Mouse (Mus musculus) urinary bladder, postnatal 36 days (tissue): ENCODE results near the gene Gpr1.
"Not testable (repeated sequence)": the region's sequence is repeated elsewhere in the genome, so short reads cannot be mapped to it uniquely, and the experiment has no call there.

Source experiments
- DNase-seq, 2 experiments: peaks; one replicate each; pipeline ENCODE4 v3.0.0; 2022; ENCODE audit warnings: low spot score in 2 of 2, mixed read lengths in 1 of 2

The Gpr1 gene

DNA sequence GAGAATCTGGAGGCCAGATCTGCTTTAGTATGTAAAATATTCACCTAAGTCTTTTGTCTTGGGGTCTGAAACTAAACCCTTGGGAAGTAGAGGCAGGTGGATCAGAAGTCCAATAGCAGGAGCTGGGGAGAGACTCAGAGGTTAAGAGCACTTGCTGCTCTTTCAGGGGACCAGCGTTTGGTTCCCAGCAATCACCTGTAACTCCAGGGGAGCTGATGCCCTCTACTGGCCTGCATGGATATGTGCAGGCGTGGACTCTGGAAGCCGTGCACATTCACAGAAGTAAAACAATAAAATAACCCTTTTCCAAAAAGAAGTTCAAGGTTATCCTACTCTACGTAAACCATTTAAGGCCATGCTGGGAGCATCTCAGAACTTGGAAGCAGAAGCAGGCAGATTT lies 4.9 kb upstream of the Gpr1 start:
- no peak for DNase-seq

DNA sequence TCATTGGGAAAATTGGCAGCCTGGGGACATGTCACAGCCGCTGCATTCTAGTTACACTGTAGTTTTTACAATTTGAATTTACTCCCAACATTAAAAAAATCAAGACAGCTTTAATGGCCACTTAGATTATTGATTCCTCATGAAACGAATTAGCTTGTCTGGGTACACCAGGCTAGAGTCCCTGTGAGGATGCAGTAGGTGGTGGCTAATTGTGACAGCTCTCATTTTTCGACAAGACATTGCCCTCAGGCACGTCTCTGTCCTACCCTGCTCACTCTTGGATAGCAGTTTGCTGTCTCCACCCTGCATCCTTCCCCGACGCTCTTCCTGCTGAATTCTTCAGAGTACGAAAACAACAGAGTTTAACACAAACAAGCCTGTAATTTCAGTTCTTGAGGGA lies 288 bp upstream of the Gpr1 start:
- no peak for DNase-seq

DNA sequence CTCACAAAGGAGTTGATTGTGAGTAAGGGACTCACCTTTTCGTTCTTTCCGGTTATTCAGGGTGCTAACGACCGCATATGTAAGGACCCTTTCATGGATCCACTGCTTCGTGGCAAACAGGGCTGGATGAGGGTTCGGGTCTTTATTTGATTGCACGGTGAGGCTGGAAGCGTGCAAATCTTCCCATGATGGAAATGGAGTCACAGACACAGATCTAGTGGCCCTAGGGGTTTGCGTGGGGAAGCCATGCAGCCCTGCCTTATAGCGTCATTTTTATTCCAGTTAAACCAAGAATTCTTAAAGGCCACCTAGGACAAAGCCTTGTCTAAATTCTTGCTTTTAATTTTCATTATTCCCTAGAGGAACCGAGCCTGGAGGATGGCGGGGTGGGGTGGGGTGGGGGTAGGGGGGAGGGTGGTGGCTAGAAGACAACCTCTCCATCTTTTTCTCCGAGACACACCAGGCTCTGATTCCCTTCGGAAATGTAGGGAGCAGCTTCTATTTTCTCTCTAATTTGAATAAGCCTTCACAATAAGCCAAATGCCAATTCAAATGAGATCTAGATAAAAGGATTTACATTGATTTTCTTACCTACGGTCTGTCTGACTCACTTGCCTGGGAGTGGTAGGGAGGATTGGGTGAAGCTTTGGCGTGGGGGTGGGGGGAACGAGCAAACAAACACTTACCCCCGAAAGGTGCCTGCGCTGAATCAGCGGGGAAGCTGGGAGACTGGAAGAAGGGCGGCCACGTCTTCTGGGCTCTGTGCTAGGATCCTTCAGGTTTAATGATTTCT lies 669 bp downstream of the Gpr1 start:
- no peak for DNase-seq

DNA sequence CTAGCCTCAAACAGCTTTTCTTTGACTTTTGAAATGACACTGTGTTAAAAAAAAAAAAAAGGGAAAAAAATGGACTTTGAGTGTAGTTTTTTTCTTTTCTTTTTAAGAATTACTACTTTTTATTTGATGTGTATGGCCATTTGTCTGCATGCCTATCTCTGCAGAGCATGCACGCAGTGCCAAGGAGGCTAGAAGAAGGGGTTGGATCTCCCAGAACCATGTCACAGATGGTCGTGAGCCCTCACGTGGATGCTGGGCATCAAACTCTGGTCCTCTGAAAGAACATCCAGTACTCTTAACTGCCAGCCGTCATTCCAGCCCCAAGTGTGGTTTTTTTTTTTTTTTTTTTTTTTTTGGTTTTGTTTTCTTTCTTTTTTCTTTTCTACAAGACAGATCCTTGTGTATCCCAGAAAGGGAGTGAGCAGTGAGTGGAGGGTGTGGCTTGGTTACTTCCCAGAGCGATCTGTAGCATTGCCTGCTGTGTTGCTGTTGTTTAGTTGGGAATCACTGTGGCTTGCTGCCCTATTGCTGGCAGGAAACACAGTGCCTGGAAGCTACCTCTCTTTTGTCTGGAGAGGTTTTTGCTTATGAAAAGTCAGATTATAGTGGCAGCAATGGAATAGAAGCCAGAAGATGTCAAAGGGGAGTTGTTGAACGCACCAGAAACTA lies 4.3 kb downstream of the Gpr1 start:
- DNase-seq: no peak

DNA sequence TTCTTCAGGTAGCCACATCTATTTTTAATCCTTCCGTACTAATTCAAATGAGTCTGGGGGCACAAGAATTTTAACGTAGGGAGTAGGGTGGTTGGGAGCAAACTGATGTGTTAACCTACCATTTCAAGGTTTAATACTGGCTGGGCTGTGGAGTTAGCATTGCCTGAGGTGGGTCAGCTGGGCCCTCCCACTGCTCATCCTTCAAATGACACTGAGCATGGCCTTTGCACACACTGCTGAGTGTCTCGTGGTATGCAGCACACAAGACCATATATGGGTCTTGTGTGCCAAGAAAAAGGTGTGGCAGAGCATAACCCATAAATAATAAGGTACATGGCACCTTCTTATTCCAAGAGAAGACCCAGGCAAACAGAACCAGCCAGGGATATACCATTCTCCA lies 6.7 kb downstream of the Gpr1 start:
- DNase-seq: no peak

DNA sequence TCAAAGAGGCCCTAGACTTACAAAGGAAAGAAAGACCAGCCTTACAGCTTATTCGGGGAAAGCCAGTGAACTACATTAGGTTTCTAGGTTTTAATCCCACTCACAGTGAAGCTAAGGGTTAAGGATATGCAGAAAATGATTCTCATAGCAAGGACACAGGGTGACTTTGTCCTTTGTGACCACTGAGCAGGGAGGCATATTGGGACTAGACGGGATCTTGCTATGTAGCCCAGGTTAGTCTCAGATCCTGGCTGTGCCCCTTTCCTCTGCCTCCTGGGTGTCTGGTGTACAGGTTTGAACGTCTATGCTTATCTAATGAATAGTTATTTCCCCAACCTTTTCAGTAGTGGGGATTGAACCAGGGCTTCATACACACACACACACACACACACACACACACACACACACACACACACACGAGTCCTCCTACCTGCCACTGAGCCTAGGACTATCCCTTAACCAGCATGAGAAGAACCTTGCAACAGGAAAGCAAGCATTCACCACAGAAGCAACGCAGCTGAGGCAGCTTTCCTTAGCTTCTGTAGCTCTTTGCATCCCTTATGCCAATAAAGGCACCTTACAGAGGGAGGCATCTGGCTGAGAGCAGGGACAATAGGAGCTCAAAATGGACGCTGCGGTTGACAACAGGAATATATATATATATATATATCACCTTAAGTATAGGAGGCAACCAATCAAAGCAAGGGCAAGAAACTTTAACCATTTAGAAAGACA lies 9.5 kb downstream of the Gpr1 start:
- DNase-seq: no peak

DNA sequence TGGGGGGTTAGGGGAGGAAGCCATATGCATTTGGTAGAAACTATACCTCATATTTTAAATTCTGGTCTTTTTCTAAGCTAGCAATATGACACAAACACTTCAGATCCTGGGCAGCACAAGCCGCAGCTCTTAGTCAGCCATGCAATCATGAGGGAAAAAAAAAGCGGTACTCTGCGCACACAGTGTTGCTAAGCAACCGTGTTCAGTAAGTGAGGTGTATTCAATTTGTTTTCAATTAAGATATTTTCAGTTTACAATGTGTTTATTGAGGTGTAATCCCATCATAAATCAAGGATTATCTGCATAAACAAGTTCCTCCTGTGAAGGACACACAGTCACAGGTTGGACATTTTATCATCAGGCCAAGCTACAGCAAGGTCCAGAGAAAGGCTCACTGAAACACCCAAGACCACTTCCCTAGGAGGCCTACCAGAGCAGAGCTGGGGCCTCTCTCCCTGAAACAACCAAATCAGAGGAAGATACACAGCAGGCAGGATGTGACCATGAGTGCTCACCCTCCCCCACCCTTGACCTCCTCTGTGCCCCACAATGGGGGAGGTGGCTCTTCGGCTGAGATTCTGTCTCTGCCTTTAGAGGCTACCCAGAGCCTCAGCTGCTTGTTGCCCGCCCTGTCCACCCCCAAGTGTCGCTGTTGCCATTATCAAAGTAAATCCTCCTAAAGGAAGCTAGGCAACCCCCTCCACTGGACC lies 10.2 kb downstream of the Gpr1 start:
- no peak for DNase-seq

DNA sequence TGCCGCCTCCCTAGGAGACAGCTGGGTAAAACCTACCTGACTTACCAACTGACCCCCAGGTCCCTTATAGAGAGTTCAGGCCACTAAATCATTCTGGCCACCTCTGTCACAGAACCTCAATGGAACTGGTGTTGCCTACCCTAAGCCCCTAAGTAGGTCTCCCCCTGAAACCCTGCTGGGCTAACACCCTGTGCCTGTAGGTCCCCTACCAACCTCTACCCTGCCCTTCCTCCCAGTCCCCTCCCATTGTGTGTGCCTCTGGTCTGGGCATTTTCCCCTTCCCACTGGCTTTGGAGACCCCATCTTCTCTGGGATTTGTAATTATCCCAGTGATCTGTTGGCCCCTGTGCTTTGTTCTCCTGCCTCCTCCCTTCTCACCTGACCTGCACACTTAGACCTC lies 10.9 kb downstream of the Gpr1 start:
- DNase-seq: no peak

DNA sequence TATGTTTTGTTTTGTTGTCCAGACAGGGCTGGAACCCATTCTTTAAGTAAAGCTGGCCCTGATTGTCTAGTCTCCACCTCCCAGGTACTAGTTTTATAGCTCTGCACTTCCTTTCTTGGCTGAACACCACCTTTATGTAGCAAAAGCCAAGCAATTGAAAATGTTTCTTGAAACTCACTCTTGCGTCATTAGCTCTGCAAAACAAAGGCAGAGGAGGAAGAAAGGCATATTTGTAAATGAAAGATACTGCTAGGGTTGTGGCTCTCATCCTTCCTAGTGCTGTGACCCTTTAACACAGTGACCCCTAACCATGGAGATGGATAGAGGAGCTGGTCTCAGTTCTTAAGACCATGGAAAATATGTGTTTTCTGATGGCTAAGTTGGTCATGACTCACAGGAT lies 12.7 kb downstream of the Gpr1 start:
- no peak for DNase-seq

DNA sequence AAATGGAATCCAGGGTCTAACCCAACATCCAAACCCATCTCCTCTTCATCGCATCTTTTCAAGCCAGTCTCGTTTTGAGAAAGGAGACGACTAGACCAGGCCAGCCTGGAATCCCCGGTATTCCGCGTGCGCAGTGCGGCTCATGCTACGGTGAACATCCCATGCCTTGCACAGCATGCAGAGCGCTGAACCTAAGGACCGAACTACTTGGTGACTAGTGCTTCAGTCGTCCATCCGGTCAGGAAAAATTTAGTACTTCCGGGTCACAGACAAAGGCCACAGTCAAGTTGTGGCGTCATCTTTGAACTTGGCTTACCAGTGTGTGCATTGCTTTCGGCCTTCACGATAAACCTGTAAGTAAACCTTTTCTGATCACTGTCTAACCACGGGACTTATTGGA lies 14.0 kb downstream of the Gpr1 start:
- DNase-seq: no peak

DNA sequence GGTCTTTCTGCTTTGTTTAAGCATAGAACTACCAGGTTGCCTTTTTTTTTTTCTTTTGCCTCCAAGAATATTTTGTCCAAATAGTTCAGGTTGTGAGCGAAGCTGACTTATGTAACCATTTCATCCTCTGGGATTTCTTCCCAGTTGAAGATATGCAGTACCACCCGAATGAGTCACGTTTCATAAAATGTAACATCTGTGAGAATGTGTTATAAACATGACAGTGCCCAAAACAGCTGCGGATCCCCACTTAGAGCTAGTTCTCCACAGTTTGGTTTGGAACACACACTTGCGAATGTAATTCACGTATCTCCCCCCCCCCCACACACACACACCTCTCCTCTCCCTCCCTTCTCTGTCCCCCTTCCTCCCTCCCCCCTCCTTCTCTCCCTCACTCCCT lies 15.0 kb downstream of the Gpr1 start:
- no peak for DNase-seq

DNA sequence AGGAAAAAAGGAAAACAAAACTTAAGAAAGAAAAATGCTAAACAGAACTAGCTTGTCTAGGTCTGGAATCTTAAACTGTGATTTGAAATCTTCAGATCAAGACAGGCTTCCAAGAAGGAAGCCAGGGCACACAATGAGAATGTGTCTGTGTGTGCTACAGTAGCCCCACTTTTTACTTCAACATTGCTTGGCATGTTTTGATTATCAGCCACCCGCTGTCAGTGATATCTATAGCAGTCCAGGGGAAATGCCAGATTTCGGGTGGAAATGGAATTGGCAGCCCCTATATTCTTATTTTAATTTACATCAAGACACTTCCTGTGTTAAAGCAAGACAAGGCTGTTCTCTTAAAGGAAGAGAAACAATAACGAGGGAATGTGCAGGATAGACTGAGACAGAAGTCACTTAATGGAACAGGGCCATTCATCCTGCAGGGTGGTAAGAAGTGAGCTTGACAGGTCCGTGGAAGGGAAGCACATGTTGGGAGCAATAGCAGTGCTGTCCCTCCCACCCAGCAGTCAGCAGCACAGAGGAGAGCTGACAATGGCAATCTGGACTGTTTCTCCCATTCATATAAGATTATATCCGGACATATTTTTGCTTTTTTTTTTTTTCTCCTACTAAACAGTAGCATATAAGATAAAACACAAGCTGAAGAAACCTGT lies 18.4 kb downstream of the Gpr1 start:
- DNase-seq: no peak

DNA sequence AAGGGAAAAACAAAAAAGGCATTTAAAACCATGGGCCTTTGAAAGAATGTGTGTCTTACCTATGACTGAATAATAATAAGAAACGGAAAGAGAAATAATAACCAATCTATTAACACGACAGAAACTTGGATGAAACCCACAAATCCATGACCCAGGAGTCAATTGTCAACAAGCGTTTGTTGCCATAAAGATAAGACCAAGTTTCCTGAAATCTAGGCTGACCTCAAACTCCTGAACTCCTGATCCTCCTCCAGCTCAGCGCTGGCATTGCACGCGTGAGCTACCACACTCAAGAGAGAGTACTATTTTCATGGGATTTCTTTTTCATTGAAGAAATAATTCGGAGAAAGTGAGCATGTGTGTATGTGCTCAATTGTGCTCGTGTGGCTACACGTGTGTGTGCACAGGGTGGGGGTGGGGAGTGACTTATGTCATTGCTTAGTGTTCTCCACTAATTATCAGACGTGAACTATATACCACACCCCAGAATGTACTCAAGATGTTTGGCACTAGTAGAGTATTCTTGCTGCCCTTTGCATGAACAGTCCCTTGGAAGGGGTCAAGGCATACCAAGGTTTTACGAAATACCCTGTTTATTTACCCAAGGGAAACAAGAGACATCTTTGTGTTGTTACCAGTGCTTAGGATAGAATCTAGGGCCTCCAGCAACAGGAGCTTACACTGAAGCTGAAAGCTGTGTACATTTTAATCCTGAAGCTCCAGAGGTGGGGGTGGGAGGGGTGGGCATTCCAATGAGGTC lies 21.9 kb downstream of the Gpr1 start:
- DNase-seq: no peak

DNA sequence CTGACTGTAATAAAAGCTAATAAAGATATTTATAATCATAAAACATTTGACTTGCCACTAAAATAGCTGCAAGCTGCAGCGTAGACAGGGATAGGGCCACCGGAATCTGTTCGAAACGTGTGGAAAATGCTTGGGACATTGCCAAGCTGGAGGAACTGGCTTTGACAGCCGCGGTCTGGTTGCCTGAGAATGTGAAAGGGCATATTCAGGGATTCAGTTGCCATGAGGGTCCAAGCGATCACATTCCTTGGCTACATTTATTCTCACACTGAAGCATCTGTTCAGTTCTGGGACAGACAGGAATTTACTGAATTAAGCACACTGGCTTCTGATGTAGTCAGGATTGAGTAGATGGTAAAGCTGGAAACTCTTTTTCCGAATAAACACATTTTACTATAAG lies 23.5 kb downstream of the Gpr1 start:
- no peak for DNase-seq

DNA sequence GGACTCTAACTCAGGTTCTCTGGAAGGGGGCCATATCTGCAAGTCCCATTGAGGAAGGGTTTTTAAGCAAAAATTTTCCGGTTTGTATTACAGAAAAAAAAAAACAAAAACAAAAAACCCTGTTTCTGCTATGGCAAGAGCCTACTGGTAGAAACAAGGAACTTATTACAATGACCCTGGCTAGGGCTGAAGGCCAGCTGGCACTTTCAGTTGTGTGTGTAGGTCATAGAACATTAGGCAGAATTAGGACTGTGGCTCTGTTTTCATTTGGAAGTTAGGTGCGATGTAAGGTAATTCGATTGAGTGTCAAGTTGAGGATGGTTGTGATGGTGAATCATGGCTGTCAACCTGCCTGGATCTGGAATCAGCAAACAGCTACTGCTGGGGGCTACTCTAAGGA lies 25.8 kb downstream of the Gpr1 start:
- no peak for DNase-seq

DNA sequence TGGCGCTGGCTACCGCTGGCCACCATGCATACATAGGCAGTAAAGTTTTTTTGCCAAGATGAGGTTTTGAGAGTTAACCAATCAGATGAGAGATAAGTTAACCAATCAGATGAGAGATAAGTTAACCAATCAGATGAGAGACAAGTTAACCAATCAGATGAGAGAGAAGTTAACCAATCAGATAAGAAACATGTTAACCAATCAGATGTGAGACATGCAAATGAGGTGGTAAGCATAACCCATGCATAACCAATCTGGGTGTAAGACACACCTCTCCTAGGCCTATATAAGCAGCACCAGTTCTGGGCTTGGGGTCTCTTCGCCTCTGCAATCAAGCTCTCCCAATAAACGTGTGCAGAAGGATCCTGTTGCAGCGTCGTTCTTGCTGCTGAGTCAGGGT lies 28.9 kb downstream of the Gpr1 start:
- DNase-seq: not testable (repeated sequence)

DNA sequence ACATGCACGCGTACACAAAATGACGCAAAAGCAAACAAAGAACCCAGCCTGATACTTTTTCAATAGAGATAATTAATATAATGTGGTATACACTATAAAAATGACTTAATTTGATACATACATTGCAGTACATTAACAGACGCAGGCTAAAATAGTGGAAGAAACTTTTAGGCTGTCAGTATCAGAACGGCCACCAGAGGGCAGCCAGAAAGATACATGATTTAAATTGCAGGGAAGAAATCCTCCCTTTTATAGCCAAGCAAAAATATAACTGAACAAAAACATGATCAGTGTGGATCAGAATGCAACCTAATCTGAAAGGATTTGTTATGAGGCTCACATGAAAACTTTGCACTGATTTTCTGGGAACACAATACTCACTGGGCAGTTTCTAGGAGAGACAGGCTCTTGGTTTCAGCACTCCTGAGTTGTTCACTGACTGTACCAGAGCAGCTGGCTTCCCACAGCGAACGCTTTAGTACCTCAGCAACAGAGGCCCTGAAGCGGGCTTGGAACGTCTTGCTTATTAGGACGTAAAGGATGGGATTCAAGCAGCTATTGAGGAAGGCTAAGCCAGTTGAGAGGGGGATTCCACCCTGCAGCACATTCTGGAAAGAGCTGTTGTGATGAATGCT lies 31.6 kb downstream of the Gpr1 start:
- DNase-seq: peak; percentile 43 to 46

DNA sequence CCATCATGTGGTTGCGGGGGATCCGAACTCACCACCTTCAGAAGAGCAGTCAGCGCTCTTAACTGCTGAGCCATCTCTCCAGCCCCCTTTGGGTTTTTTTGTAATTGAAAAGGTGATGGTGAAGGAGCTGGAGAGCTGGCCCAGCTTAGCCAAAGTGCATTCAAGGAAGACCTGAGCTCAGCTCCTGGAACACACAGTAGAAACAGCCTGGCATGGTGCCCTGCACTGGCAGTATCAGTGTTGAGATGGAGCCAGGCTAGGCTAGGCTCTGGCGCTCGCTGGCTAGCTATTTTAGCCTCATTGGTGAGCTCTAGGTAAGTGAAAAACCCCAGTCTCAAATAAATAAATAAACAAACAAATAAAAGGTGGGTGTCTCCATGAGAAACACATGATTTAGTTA lies 32.1 kb downstream of the Gpr1 start:
- DNase-seq: peak; percentile 21 to 70

DNA sequence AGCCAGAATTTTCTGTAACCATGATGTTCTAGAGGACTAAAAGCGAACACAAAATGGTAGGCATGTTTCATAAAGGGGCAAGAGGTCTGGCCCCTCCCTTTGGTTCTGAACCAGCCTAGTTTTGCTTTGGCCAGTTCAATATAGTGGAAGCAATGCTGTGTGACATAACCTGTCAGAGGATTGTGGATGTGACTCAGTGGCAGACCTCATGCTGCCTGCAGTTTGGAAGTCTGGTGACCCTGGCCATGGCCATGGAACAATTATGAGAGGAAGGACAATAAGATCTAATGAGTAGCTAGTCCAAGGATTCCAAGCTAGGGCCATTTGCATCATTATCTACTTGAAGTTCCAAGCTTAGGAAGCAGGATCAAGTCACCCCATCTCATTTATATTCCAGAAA lies 32.9 kb downstream of the Gpr1 start:
- no peak for DNase-seq

DNA sequence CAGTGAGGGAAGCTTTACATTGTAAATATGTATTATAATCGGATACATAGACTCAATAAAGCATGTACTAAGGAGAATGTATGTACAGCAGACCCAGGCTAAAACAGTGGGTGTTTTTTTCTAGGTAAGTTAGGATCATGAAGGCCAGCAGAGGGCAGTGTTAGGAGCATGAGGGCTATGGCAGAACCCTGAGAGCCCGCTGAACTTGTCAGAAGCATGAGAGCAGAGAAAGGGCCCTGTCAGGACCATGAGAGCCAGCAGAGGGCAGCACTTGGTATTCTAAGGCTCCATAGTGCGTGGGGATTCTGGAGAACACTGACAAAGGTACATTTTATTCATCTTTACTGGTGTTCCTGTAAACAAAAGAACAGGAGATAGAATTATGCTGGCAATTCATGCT lies 33.3 kb downstream of the Gpr1 start:
- DNase-seq: peak; percentile 87 to 90
